Mouse (Mus musculus) cerebellum, adult (tissue): ENCODE measurements around the gene Vti1a.

Experiments used
- ATAC-seq: cut with Nextera tagmentation; 2 replicates; pipeline ENCODE4 v1.9.2; 2017; ENCODE audit warnings: mild to moderate bottlenecking, moderate library complexity, mixed read lengths; ENCODE audit not compliant: insufficient number of reproducible peaks, low FRiP score, low TSS enrichment

Gene Vti1a

DNA sequence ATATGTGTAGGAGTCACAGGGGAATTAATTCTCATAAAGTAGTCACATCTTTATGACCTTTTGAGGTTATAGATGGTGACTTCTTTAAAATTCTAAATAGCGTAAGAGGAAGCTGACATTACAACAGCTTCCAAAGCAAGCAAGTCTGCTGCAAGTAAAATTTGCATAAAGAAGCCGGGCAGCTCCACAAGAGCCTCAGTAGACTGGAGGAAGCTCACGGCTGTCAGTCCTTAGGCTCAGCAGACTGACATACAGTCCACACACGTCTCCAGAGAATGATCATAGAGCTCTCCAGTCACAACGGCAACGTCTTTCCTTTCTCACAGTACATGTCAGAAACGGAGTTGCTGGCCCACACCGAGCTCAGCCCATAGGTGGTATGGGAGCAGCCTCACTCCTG lies 4.2 kb upstream of the Vti1a start:
- no peak for ATAC-seq

DNA sequence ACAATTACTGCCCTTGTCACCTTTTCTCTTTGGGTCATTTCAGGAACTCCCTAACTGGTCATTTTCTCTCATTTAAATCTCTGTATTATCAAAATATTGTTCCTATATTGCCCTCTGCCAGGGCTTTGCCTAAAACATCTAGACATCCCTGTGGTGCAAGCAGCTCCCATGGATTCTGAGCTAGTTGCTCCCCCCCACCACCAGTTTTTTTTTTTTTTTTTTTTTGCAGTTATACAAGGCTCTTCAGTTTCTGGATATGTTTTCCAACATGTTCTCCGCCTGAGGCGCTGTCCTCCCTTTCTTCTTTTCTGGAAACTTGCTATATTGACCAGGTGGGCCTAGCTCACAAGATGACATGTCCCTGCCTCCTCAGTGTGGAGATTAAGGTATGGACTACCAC lies 2.4 kb upstream of the Vti1a start:
- no peak for ATAC-seq

DNA sequence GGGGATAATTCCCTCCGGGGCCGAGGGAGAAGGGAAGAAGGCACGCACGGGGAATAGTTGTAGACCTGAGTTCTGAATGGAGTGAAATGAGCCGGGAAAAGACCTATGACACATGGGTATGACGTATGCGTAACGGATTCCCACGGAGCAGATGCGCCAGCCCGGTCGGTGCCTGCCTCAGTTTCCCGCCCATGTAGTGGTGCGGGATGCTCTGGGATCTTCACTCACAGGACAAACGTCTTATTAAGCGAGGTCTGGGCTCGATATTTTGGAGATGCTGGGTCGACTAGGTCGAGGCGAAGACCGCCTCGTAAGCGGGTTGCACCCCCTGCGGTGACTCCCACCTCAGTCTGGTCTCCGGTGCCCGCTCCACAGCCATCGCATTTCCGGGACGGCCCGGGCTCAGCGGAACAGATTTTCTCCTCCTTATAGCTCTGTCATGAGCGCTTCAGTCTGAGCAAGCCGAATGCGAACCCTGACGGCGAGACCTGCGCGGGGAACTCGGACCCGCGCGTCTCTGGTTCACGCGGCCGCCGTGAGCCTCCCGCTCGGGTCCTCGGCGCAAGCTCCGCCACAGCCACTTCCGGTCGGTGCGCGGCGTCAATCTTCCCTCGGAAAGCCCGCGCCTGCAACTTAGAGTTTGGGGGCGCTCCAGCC lies 515 bp upstream of the Vti1a start, which contains the start of gene Zdhhc6:
TSS of gene Zdhhc6 (minus strand) at position 581 of the 657 bp plus-strand sequence.
- ATAC-seq, result peak; percentile 79

GRCm38 (mm10) chr19:55316901-55317300 lies 806 bp downstream of the Vti1a start:
- ATAC-seq, result no peak

- ATAC-seq, result no peak
These were observed 2.9 kb downstream of the Vti1a start for GRCm38 (mm10) chr19:55319036-55319435.

- no peak for ATAC-seq
These were observed 3.4 kb downstream of the Vti1a start for GRCm38 (mm10) chr19:55319521-55319920.

- ATAC-seq, result no peak
These were observed 6.5 kb downstream of the Vti1a start for GRCm38 (mm10) chr19:55322604-55323003.

DNA sequence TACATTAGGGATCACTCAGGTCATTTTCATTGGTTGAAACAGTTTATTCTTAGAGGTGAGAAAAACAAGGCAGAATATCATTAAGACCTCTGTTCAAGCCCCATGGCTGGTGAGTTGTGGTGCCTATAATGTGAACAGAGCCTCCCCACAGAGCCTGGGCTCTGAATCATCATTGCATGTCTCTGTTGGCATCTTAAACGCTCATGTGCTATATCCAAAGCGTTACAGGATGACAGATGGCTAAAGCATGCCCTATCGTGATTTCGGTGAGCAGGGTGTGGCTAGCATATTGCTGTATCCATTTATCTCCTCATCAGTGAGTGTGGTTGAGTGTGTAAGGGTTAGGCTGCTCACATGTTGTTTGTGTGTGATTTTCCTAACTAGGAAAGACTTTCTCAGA lies 11.4 kb downstream of the Vti1a start:
- ATAC-seq, result 0 out of 2 replicates have a peak, but pooled peaks have one; percentile 45

DNA sequence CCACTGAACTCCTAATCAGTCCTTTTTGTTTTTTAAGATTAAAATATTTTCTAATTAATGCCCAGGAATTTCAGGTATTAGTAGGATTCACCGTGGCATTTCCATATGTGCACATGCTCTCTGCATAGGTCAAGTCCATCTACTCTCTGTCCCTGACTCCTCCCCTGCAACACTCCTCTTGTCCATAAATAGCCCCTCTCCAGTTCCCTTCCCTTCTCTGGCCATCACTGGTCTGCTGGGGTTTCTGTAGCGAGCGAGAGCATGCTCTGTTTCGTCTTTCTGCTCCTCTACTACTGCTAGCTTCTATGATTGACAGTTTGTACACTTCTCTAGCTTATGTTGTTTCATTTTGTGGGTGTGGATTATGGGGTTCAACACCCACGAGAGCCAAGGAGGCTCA lies 15.7 kb downstream of the Vti1a start:
- ATAC-seq, result no peak

DNA sequence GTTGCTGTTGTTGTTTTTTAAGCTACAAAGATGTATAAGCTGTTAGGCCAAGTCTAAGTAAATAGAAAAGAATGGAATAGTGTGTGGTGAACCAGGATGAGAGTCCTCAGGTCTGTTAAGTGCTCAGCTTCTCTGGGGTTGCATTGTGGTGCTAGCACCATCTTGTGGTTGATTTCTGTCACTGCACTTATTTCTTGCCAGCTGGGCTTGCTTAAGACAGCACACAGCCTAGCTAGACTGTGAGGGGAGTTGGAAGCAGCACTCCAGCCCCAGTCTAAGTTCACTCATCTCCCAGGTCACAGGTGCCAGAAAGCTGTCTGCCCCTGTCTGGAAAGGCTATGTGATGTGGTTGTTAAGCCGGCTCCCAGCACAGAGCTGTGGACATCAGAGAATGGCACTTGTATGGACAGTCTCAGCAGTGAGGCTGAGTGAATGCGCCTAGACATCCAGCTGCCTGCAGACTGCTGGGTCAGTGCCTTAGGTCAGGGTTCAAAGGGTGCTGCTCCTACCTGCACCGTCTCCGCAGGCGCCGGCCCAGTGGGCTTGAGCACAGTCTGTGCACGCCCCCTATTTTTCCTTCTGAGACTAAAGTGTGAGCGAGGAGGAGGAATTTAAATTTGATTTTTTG lies 16.7 kb downstream of the Vti1a start:
- ATAC-seq, result peak; percentile 80

DNA sequence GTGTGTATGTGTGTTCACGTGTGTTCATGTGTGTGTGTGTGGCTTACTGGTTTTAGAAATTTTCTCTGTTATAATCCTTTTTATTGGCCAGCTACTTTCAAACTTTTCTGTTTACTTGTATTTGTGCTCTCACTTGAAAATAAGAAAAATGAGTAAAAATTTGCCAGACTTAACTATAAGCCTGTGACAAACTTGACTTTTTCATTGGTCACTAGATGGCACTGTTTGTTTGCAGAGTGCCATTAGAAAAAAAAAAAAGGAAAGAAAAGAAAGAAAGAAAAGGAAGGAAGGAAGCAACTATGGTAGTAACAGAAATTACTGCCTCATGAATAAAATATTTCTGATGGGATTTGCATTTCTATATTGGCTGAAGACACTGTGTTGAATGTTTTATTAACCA lies 19.8 kb downstream of the Vti1a start:
- ATAC-seq, result no peak

DNA sequence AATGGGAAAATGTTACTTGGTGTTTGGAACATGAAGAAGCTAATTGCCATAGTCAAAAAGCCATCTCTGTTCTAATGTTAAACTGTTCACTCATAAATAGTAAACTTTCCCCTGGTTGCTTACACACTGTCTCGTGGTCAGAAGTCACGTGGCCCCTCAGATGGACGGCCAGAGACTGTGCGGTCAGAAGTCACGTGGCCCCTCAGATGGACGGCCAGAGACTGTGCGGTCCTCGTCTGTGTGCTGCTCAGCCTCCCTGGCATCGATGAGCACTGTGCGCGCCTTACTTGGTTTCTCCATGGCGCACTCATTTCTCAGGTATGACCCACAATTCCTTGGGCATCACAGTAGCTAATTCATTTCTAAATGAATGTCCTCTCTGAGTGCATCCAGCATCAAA lies 20.3 kb downstream of the Vti1a start:
- ATAC-seq, result no peak

GRCm38 (mm10) chr19:55337066-55337465 lies 21.0 kb downstream of the Vti1a start:
- no peak for ATAC-seq

GRCm38 (mm10) chr19:55337664-55338063 lies 21.6 kb downstream of the Vti1a start:
- no peak for ATAC-seq

GRCm38 (mm10) chr19:55340521-55340920 lies 24.4 kb downstream of the Vti1a start:
- no peak for ATAC-seq

DNA sequence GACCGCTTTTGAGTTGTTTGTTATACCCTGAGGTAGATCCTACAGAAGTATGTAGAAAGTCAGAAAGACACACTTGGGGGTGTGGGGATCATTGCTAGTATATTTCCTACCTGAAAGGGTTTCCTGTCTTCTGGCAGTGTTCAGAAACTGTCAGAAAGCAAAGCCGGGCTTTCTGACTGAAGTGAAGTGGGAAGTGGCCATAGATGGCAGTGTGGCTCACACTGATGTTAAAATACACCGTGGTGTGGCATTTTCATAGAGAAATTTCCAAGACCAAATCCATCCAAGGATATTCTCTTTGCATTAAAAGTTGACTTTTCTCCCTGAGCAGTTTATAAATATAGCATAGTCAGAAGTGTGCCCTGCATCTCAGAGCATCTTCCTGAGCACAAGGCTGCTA lies 25.3 kb downstream of the Vti1a start:
- no peak for ATAC-seq

GRCm38 (mm10) chr19:55342423-55342822 lies 26.3 kb downstream of the Vti1a start:
- no peak for ATAC-seq

GRCm38 (mm10) chr19:55343274-55343673 lies 27.2 kb downstream of the Vti1a start:
- ATAC-seq, result no peak

DNA sequence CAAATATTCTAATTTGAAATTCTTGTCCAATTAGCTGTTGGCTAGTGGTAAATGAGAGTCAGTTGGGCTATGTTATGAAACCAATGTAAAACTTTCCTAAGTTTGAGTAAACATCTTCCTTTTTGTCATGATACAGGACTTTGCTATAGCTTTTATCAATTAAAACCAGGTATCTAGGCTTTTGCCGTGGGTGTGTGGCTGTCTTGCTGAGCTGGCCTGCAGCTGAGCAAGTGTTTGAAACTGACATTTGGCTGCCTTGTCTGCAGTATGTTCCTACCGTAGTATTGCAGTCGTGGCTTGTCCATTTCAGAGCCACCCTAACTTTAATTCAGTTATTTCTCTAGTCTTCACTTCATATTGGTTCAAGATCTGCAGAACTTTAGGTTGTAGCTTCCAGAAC lies 32.1 kb downstream of the Vti1a start:
- no peak for ATAC-seq

- ATAC-seq, result no peak
These were observed 34.7 kb downstream of the Vti1a start for GRCm38 (mm10) chr19:55350673-55351378.

DNA sequence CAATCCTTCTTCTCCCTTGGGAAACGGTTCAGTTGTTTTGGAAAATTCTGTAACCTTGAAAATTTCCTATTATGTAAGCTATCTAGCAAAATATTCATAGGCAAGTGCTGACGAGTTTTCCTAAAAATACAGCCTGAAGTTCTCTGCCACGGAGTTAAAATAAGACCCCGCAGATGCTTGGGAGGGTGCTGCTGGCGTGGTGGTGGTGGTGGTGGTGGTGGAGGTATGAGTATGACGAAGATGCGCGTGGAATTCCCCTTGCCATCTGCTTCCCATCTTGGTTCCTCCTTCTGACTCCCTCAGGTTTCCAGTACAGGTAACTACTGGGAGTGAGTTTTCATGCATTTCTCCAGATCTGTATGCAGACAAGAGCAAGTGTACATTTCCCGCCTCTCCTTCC lies 46.5 kb downstream of the Vti1a start:
- ATAC-seq, result no peak

DNA sequence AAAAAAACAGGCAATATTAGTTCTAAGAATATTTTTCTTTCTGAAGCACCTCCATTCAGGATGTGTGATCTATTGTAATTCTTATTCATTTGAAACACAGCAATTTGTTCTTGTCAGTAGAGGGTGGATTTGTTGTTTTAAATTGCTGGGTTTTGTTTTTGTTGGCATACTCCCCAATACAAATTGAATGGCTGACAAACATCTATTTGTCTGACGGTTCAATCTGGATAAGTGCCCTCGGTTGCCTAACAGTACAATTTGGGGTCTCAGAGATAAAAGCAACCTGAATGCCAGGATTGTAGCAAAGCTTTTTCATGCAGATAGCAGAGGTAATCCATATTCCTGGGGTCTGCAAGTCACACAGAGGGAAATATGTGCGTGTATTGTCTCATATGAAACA lies 53.6 kb downstream of the Vti1a start:
- ATAC-seq, result no peak
